In genomic region chrX:167382047-167382853, GRCm38 (mm10) we compare ENCODE assay signal across 8 mouse cellular contexts. TPM values are rescaled to one million over a fixed set of nuclear protein-coding genes. Genes with fewer than 3 reads are reported as not detected.
DNase-seq lines count a peak whose midpoint lies in the region; ATAC-seq lines count a peak whose summit lies in the region.

Gene Prps2, minus strand, starts transcription at chrX:167382749.

- peak within 1 kb of the TSS; percentile 69 for H3K4me2 ChIP-seq in embryonic facial prominence, embryonic 11.5 days (ENCODE audit: low read depth, low read length)
- peak within 1 kb of the TSS; percentile 72 for H3K4me2 ChIP-seq in limb, embryonic 13.5 days (replicated peaks)
- H3K4me2 ChIP-seq in midbrain, embryonic 14.5 days (ENCODE audit: low read length) = peak within 1 kb of the TSS; percentile 80

- H3K9ac ChIP-seq in embryonic facial prominence, embryonic 11.5 days (replicated peaks; ENCODE audit: low read length) = peak within 1 kb of the TSS; percentile 68
- H3K9ac ChIP-seq in limb, embryonic 13.5 days = peak within 1 kb of the TSS; percentile 75
- peak within 1 kb of the TSS; percentile 55 for H3K9ac ChIP-seq in midbrain, embryonic 14.5 days (replicated peaks; ENCODE audit: low read length)

- ATAC-seq in embryonic facial prominence, embryonic 11.5 days (replicated peaks; ENCODE audit: insufficient number of reproducible peaks, low FRiP score, low TSS enrichment, low read depth) = peak; percentile 87
- ATAC-seq in granulocyte monocyte progenitor cell, adult 5-6 weeks (replicated peaks; ENCODE audit: poor library complexity, severe bottlenecking) = peak; percentile 83
- ATAC-seq in limb, embryonic 13.5 days (ENCODE audit: low FRiP score, low read depth) = peak; percentile 92
- peak; percentile 89 for ATAC-seq in midbrain, embryonic 14.5 days (ENCODE audit: low FRiP score, low TSS enrichment)

- H3K27ac ChIP-seq in embryonic facial prominence, embryonic 11.5 days (replicated peaks; ENCODE audit: low read depth, low read length) = no peak within 1 kb of the TSS
- H3K27ac ChIP-seq in limb, embryonic 13.5 days = peak within 1 kb of the TSS; percentile 65
- H3K27ac ChIP-seq in midbrain, embryonic 14.5 days (replicated peaks; ENCODE audit: low read depth, low read length) = no peak within 1 kb of the TSS

- H3K27me3 ChIP-seq in embryonic facial prominence, embryonic 11.5 days (ENCODE audit: control insufficient read depth, insufficient read depth, low read length) = no peaks in the 10 kb centered on the region
- H3K27me3 ChIP-seq in limb, embryonic 13.5 days = peaks cover 62% of the 10 kb centered on the region
- H3K27me3 ChIP-seq in midbrain, embryonic 14.5 days (ENCODE audit: control insufficient read depth, insufficient read depth, low read length) = peaks cover 9% of the 10 kb centered on the region

- DNase-seq in layer of hippocampus, adult 11-12 months (ENCODE audit: low spot score) = peak; percentile 18
- DNase-seq in layer of hippocampus, adult 9-10 months (ENCODE audit: low spot score) = no peak
- DNase-seq in embryonic facial prominence, embryonic 11.5 days (ENCODE audit: low spot score) = peak; percentile 52
- DNase-seq in kidney, adult 18-20 months = peak; percentile 51
- DNase-seq in midbrain, embryonic 14.5 days = peak; percentile 69
- peak; percentile 32 to 39 for DNase-seq in spleen, adult 18-20 months

- peak within 1 kb of the TSS; percentile 48 for H3K4me3 ChIP-seq in embryonic facial prominence, embryonic 11.5 days (ENCODE audit: low read depth, low read length)
- peak within 1 kb of the TSS; percentile 57 for H3K4me3 ChIP-seq in limb, embryonic 13.5 days
- H3K4me3 ChIP-seq in midbrain, embryonic 14.5 days (replicated peaks; ENCODE audit: low read depth, low read length) = peak within 1 kb of the TSS; percentile 49

- no peaks in the 10 kb centered on the region for H3K4me1 ChIP-seq in embryonic facial prominence, embryonic 11.5 days (ENCODE audit: control insufficient read depth, insufficient read depth, low read length)
- no peaks in the 10 kb centered on the region for H3K4me1 ChIP-seq in limb, embryonic 13.5 days
- no peaks in the 10 kb centered on the region for H3K4me1 ChIP-seq in midbrain, embryonic 14.5 days (ENCODE audit: control insufficient read depth, insufficient read depth, low read length)

- WGBS in embryonic facial prominence, embryonic 11.5 days = 19% methylated on average over 39 of the region's 47 CpGs
- WGBS in limb, embryonic 13.5 days = 18% methylated on average over 39 of the region's 47 CpGs
- 21% methylated on average over 46 of the region's 47 CpGs for WGBS in midbrain, embryonic 14.5 days

- no peaks in the 10 kb centered on the region for H3K36me3 ChIP-seq in embryonic facial prominence, embryonic 11.5 days (replicated peaks; ENCODE audit: control insufficient read depth, insufficient read depth, low read depth, low read length)
- no peaks in the 10 kb centered on the region for H3K36me3 ChIP-seq in limb, embryonic 13.5 days
- H3K36me3 ChIP-seq in midbrain, embryonic 14.5 days (ENCODE audit: control insufficient read depth, insufficient read depth, low read length) = no peaks in the 10 kb centered on the region

- no peaks in the 10 kb centered on the region for H3K9me3 ChIP-seq in embryonic facial prominence, embryonic 11.5 days (replicated peaks; ENCODE audit: control insufficient read depth, low read length)
- no peaks in the 10 kb centered on the region for H3K9me3 ChIP-seq in limb, embryonic 13.5 days
- H3K9me3 ChIP-seq in midbrain, embryonic 14.5 days (ENCODE audit: control insufficient read depth, low read length) = no peaks in the 10 kb centered on the region

RNA-seq across cellular contexts. Expression of gene Prps2, which starts in this region (rescaled TPM):
- polyA plus RNA-seq in embryonic facial prominence, embryonic 11.5 days (2014; fragmentation: Nextera tagmentation; extraction: Ambion mirVana) = 17.0 and 18.5 TPM in 2 replicates
- 41.3 and 47.2 TPM in 2 replicates for total RNA-seq in granulocyte monocyte progenitor cell, adult 5-6 weeks (2014; fragmentation: Nextera tagmentation)
- total RNA-seq in granulocyte monocyte progenitor cell, adult 5-6 weeks (2017) = 47.4 and 49.3 TPM in 2 replicates
- polyA plus RNA-seq in limb, embryonic 13.5 days (2015; fragmentation: Nextera tagmentation; extraction: Ambion mirVana) = 13.3 and 13.9 TPM in 2 replicates
- polyA plus RNA-seq in midbrain, embryonic 14.5 days (2014; fragmentation: Nextera tagmentation; extraction: Ambion mirVana) = 4.1 and 7.1 TPM in 2 replicates
